Mouse (Mus musculus) adipocyte (in vitro differentiated cells): Measurements from ENCODE around the gene Mthfd2l.

ENCODE experiments used
- DNase-seq: peaks from one replicate; pipeline ENCODE4 v3.0.0-alpha.2; 2016; ENCODE audit warnings: low spot score

Gene Mthfd2l

GRCm38 (mm10) chr5:90930971-90931851 is at the start of gene Mthfd2l:
TSS of gene Mthfd2l (plus strand) at chr5:90931117.
- peak; percentile 82 for DNase-seq

GRCm38 (mm10) chr5:90881682-90882081 is 49.2 kb upstream of the Mthfd2l start:
- peak; percentile 82 for DNase-seq

GRCm38 (mm10) chr5:90882146-90882545 is 48.8 kb upstream of the Mthfd2l start:
- DNase-seq, result peak; percentile 48

DNA sequence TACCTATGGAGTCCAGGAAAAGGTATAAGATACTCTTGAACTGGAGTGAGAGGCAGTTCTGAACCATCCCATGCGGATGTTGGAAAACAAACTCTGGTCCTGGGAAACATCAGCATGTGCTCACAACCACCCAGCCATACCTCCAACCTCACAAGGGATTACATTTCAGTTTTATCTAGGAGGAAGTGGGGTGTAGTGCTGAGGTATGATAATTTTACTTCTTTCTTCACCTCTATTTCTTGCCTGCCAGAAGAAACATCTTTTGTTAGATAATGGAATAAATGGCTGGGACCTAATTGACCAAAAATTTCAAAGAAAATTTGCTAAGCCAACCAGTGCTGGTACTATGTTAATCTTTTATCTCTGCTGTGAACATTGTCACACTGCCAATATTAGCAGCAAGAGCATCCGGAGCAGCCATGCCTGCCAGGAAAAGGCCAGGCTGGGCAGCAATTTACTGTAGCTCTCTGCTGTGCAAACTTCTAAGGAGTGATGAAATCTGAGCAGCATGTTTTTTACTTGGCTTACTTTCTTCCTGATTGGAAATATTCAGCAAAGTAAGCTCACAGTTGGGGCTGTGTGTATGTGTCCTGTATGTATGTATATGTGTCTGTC is 46.2 kb upstream of the Mthfd2l start:
- peak; percentile 84 for DNase-seq

GRCm38 (mm10) chr5:90888661-90889060 is 42.3 kb upstream of the Mthfd2l start:
- no peak for DNase-seq

- DNase-seq, result peak; percentile 88
Measured at GRCm38 (mm10) chr5:90890519-90891463, 40.1 kb upstream of the Mthfd2l start, which contains the start of gene Cxcl1. TSS of gene Cxcl1 (plus strand) at chr5:90891241.

- DNase-seq, result no peak
Measured at GRCm38 (mm10) chr5:90891464-90891813, 39.5 kb upstream of the Mthfd2l start.

GRCm38 (mm10) chr5:90894231-90894630 is 36.7 kb upstream of the Mthfd2l start:
- no peak for DNase-seq

GRCm38 (mm10) chr5:90897429-90897828 is 33.5 kb upstream of the Mthfd2l start:
- DNase-seq, result no peak

DNA sequence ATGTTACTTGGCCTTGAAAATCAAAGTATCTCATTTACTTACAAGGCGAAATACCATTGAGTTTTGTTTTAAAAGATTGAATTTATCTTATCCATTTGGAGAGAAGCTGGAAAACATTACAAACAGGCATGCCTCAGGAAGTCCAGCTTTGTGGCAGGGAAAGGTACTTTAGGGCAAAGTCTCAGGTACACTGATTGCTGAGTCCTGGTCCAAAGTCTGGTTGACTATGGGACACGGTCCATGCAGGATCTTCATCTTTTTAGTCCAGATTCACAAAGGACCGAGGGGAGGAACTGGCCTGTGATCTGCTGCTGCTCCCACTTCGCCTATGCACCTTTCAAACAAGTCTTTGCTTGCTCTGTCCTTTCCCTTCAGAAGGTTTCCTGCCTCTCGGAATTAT is 31.6 kb upstream of the Mthfd2l start:
- no peak for DNase-seq

DNA sequence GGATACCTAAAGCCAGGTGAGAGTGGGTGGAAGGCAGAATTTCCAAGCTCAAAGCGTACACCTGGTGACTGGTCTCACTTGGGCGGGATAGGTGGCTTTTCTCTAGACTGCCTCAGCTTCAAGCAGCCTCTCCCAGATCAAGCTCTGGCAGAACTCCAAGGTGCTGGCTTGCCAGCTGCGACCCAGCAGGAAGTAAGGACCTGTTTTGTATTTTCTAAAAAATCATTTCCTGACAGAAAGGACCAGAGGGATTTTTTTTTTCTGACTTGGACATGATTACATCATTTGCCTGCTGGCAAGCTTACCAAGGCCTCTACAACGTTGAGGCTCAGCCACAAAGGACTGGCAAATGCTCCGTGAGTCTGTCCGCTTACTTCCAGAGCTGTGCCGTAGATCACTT is 30.8 kb upstream of the Mthfd2l start:
- no peak for DNase-seq

DNA sequence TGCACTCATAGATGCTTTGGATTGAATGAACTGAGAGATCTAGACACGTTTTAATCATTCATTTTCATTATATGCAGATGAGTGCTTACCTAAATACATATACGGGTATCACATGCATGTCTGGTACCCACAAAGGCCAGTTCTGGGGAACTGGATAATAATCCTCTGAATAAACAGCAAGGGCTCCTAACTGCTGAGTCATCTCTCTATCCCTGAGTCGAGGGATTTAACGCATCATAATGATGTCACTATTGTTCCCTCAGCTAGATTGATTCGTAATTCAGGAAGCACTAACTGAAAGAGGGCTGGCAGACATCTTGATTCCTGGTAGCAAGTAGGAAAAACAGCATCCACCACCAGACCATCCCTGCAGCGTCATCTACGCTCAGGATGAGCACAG is 30.2 kb upstream of the Mthfd2l start:
- DNase-seq, result no peak

DNA sequence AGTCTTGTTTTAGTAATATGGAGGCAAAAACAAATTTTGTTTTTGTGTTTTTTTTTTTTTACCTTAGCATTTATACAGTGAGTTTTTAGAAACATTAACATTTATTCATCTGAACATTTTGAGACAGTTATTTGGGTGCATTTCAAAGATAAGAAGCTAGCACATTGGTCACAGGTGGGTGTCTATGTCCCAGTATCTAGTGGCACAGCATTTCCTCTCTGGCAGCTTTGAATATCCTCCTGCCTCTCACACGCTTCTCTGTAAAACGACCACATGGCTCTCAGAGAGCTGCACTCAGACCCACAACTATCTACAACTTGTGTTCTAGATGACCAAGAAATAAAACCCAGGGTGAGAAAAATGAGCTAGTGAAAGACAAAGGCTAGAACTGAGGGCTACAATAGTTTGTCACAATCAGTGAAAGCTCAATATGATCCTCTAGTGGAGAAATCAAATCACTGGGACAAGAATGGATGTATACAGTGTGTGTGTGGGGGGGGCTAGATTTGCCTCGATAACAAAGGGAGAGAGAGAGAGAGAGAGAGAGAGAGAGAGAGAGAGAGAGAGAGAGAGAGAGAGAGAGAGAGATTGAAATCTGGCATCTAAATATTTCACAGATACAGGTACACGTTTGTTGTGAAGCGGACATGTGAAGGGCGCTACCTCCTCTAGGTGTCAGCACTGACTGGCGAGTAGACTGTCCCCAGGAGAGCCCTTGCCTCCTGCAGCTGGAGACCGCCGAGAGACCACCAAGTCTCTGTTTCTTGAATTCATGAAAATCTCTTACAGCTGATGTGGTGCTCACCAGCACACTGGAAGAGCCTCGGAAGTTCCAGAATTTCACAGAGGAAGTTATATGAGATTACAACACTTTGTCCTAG is 28.3 kb upstream of the Mthfd2l start:
- no peak for DNase-seq

DNA sequence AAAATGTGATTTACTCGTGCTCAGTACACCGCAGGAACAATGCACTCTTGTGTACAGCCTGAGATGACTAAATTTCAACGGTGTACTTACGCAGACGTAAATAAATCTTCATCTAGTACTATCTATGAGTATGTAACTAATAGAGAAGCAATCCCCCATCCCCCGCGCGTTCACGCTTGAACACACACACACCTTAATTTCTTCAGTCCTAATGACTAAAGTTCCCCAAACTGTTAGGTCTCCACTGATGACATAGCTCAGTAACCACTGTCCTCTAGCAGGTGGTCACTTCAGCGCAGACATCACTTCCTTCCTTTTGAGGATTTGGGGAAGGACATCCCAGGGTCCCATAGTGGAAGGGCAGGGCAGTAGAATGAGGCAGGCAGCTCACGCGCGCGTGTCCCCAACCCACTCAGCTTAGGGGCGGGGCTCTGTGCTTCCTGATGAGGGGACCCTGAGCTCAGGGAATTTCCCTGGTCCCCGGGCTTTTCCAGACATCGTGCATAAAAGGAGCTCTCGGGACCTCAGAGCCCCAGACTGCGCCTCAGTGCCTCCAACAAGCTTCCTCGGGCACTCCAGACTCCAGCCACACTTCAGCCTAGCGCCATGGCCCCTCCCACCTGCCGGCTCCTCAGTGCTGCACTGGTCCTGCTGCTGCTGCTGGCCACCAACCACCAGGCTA is 27.4 kb upstream of the Mthfd2l start, which contains the start of gene Cxcl2:
Gene Cxcl2, plus strand, starts transcription at position 533 of the 682 bp plus-strand sequence.
- DNase-seq, result no peak

- no peak for DNase-seq
Measured at GRCm38 (mm10) chr5:90908983-90909382, 21.9 kb upstream of the Mthfd2l start.

DNA sequence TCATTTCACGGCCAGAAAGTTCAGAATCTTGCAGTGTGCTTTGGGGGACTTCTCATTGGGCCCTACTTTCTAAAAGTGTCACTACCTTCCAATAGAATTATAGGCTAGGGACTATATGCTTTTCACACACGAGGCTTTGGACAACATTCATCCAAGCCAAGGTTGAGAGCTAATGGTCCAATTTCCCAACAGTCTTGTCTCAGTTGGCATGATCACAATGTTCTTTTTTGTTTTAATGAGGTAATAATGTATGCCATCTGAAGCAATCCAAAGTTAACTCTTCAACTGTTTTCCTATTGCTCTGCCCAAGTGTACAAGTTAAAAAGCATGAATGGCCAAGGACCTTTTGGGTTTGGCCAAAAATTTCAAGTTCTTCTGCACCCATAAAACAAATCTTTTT is 11.4 kb upstream of the Mthfd2l start:
- DNase-seq, result no peak

DNA sequence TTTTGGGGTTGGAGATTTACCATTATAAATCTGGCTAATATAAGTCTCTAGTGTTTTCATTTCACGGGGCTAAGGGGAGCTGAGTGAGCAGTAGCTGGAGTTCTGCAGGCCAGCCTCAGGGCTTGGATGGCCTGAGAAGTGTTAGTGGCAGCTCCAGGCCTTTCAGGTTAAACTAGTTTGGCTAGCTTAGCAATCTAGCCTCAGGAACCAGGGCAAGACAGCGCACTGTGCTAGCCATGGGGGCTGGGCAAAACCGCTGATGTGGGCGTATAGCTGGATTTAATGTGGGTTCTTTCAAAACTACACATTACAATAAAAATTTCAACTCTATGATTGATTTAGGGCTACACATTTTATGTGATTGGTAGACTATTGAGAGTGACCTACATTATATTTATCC is 8.0 kb upstream of the Mthfd2l start:
- no peak for DNase-seq

GRCm38 (mm10) chr5:90930546-90930945 is 371 bp upstream of the Mthfd2l start:
- DNase-seq, result no peak

DNA sequence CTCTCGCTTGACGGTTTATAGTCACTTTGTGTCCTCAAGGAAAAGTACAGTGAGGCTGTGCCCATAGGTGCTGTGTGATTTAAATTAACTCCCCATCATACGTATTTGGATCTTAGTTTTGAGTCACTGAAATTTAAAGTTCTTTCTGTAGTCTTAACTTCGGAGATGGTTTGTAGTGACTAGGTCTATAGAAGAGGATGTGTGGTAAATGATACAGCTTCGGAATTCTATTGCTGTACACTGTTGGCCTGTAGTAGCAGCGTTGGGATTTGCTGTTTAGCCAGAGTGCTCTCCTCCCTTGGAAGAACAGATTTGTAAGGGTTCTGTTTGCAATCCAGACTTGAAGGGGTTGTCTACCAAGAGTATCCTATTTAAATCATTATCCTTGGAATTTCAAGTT is 994 bp downstream of the Mthfd2l start:
- peak; percentile 55 for DNase-seq

DNA sequence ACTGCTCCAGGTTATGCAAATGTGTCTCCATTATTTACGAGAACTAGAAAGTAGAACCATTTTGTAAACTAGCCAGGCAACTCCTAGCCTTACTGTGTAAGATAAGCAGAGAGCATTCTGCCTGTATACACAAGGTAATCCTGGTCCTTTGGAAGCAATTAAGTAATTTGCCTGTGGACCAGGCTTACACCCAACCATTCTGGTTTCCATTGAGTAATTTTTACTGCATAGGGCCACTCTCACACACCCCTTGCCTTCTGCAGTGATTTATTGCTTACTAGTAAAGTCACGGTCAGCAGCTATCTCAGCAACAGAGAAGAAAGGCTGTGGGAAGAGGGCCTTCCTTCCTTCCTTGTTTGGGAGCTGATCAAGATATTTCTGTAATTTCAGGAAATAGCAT is 5.8 kb downstream of the Mthfd2l start:
- no peak for DNase-seq

GRCm38 (mm10) chr5:90945453-90945852 is 14.5 kb downstream of the Mthfd2l start:
- DNase-seq, result no peak
